Mouse (Mus musculus): Measurements from ENCODE around the gene Cryab. TPM values are rescaled to one million over a fixed set of nuclear protein-coding genes. Genes with fewer than 3 reads are reported as not detected.

Gene Cryab
- 2.2 TPM for total RNA-seq (2023)

DNA sequence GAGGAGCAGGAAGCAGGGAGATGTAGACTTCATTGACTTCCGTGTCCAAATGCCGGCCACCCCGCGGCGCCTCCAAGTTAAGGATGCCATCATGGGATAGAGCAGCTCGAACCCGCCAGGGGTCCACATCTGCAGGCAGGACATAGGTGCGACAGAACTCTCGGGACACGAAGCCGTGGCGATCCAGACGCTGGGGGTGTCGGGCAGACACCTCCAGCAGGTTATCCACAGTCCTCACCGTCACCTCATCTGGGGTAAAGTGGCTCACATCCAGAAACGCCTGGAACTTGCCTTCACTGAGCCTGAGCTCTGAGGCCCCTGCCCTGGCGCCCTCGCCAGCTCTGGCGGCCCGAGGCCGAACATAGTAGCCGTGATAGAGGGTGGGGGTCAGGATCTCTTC, at the start of gene Cryab:
TSS of gene Cryab (plus strand) at position 3 of the 400 bp plus-strand sequence.

DNA sequence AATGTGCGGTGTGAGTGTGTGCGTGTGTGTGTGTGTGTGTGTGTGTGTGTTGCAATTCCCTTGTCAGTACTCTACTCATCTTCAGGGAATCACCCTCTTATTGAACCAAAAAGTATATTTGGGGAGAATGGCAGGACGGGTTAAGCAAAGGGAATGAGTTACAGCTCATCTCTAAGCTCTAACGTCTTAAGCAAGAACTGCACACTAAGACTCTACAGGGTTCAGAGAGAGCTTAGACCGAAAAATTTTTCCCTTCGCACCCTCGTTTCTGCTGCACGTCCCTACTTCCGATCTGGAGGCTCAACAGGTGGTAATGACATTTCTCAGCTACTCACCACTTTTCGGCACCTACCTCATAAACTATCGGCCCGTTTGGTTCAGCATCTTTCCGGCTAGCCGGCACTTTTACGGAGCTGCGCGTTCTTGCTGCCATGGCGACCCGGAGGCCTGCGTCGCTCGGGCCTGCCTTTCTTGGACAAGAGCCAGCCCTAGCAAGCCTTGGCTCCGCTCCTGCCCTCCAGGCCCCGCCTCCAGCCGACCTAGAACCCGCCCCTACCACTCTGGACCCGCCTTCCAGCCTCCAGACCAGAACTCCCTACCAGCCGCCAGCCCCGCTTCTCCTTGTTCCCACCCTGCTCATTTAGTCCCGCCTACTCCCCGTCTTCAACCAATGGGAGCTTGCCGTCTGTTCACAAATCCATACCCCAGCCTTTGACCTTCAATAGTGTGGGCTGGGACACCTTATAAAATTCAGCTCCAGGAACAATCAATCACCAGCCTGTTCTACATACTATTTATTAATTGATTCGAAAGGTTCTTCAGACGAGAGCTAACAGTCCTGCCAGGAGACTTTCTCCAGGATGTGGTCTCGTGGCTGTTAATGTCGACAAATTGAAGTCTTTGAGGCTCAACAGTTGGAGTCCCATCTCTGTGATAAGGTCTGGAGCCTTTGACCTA, 11.9 kb upstream of the Cryab start, which contains the start of gene Dixdc1:
TSS of gene Dixdc1 (minus strand) at position 604 of the 957 bp plus-strand sequence.

GRCm38 (mm10) chr9:50746214-50746677, 4.9 kb upstream of the Cryab start, which contains the start of gene 2310030G06Rik:
2310030G06Rik (minus strand) TSS chr9:50746536.

DNA sequence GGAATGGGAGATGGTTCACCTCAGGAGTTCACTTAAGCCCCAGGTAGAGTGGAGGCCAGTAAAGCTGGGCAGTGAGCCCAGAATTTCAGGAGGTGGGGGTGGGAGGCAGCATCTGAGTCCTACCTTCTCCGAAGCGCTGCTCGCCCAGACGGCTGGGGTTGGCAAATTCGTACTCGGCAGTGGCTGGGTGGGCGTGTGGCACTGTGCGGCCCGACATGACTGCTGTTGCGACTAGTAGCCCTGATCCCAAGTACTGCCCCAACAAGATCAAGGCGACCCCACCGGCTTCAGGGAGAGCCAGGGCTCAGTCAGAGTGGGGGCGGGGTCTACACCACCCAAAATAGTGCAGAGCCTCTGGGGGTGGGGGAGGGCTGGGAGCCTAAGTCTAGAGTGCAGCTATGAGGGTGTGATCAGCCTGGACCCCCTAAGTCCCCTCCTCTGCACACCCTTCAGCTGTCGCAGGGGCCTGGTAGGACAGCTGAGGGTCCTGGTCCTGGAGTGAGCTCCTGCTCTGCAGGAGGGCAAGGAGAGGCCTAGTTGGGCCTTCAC, 1.0 kb downstream of the Cryab start, which contains the start of gene Hspb2:
TSS of gene Hspb2 (minus strand) at position 301 of the 549 bp plus-strand sequence.

DNA sequence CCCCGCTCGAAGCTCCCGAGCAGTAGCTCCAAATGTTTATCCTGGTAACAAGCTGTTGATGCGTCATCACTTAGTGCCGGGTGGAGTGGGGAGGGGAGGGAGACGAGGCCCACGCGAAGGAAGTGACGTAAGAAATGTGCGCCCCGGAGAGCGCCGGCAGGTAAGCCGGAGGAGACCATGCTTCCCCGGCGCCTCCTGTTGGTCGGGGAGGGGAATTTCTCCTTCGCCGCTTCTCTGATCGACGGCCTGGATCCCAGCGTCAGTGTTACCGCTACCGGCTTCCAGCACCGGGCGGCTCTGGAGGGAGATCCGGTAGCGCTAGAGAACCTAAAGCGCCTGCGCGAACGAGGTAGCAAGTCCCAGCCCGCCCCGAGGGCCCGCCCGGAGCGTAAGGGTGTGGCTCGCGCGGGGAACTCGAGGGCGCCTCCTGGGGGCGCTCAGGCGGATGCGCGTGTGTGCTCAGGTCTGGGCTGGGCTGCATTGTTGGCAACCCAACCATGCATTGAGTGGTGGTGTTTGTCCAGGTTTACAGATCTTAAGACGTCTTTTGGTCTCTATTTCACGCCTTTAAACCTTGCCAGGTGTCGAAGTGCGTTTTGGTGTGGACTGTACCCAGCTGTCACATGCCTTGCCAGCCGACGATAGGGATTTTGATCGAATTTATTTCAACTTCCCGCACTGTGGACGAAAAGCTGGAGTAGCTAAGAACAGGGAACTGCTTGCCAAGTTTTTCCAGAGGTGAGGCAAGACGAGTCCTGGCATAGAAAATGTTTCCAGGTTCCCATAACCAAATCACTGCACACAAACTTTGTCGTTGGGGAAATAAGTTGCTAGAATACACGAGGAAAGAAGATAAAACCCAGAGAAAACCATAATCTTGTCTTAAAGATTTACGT, 17.2 kb downstream of the Cryab start, which contains the start of gene Fdxacb1:
TSS of gene Fdxacb1 (plus strand) at position 130 of the 896 bp plus-strand sequence.

DNA sequence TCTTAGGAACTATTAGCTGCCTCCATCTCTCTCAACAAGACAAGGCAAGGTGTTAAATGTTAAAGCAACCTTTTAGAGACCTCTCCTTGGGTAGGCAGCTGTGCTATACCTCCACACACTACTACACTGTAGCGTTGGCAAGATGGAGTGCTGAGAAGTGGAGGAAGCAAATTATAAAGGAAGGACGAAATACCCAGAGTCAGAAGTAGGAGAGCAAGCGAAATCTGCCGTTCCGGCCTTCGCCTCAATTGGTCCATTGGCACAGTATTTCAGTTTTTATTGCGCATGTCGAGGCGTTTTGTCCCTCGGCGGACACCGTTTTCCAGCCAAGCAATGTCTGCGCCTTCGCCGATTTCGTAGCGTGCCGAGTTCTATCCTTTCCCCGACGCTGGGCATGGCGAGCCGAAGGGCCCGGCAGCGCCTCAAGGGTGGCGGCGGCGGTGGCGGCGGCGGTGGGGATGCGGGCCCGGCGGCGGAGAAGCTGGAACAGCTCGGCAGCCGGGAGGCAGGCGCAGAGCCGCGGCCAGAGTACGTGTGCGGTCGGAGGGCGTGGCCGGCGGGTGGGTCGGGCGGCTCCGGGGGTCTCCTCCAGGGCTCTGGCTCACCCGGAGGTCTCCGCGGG, 24.0 kb downstream of the Cryab start, which contains the start of the genes Alg9 and 1110032A03Rik:
TSS of gene Alg9 (plus strand) at position 29 of the 622 bp plus-strand sequence.
TSS of gene 1110032A03Rik (minus strand) at position 530 of the 622 bp plus-strand sequence.

Other genes starting within 250 kb of the Cryab start
- gene Pts, start 222.6 kb upstream of the Cryab start, total RNA-seq (2023) = 49.0 TPM
- gene Il18, start 196.5 kb upstream of the Cryab start, total RNA-seq (2023) = 1.5 TPM
- gene Bco2, start 196.1 kb upstream of the Cryab start, total RNA-seq (2023) = 0.44 TPM
- not detected for gene Tex12, start 190.0 kb upstream of the Cryab start, total RNA-seq (2023)
- gene Sdhd, start 147.5 kb upstream of the Cryab start, total RNA-seq (2023) = 57.6 TPM
- 45.3 TPM for gene Timm8b, start 147.4 kb upstream of the Cryab start, total RNA-seq (2023)
- 0.62 TPM for gene Pih1d2, start 134.0 kb upstream of the Cryab start, total RNA-seq (2023)
- 28.4 TPM for gene Nkapd1, start 133.9 kb upstream of the Cryab start, total RNA-seq (2023)
- gene Dlat, start 91.5 kb upstream of the Cryab start, total RNA-seq (2023) = 26.2 TPM
- not detected for gene Dixdc1, start 11.8 kb upstream of the Cryab start, total RNA-seq (2023)
- not detected for gene 2310030G06Rik, start 4.8 kb upstream of the Cryab start, total RNA-seq (2023)
- gene Hspb2, start 1.0 kb downstream of the Cryab start, total RNA-seq (2023) = not detected
- gene Fdxacb1, start 16.9 kb downstream of the Cryab start, total RNA-seq (2023) = 5.1 TPM
- gene Alg9, start 23.7 kb downstream of the Cryab start, total RNA-seq (2023) = 15.9 TPM
- gene 1110032A03Rik, start 24.2 kb downstream of the Cryab start, total RNA-seq (2023) = 14.8 TPM
- gene Ppp2r1b, start 94.0 kb downstream of the Cryab start, total RNA-seq (2023) = 64.2 TPM

All from CD4-positive naive resting alpha-beta T cell, adult 57 days (primary cell).